Mouse (Mus musculus) midbrain, embryonic 10.5 days (tissue): ENCODE data around the gene Olfr798. TPM values are rescaled to one million over a fixed set of nuclear protein-coding genes. Genes with fewer than 3 reads are reported as not detected.

Experiments
- DNase-seq: peaks from one replicate; pipeline ENCODE4 v3.0.0-alpha.2; 2017; ENCODE audit warnings: low spot score
- H3K27ac ChIP-seq: fragments of 300-500 bp; sonication (generic); replicated peaks from 2 replicates; pipeline ENCODE4 v1.5.1; 2016; ENCODE audit warnings: mild to moderate bottlenecking
- H3K27me3 ChIP-seq: fragments of 300-500 bp; sonication (generic); 2 replicates; pipeline ENCODE4 v1.6.1; 2016; ENCODE audit warnings: low read depth, mild to moderate bottlenecking; ENCODE audit not compliant: poor library complexity, severe bottlenecking
- H3K36me3 ChIP-seq: fragments of 300-500 bp; sonication (generic); 2 replicates; pipeline ENCODE4 v1.6.1; 2016; ENCODE audit warnings: mild to moderate bottlenecking, moderate library complexity
- H3K4me1 ChIP-seq: fragments of 300-500 bp; sonication (generic); 2 replicates; pipeline ENCODE4 v1.6.1; 2016
- H3K4me3 ChIP-seq: fragments of 300-500 bp; sonication (generic); 2 replicates; pipeline ENCODE4 v1.5.1; 2016; ENCODE audit warnings: mild to moderate bottlenecking, moderate library complexity
- H3K9me3 ChIP-seq: fragments of 300-500 bp; sonication (generic); replicated peaks from 2 replicates; pipeline ENCODE4 v1.6.1; 2016; ENCODE audit warnings: mild to moderate bottlenecking
- WGBS: fragments of 180-500 bp; shearing (Covaris S2); methylation state at CpG from one replicate; pipeline ENCODE4 v1.1.7; 2016; 5-methylcytosine and 5-hydroxymethylcytosine counted together
- microRNA-seq: library from miRNA; unstranded; fragments of <30 nt; microRNA quantifications from one replicate; pipeline ENCODE4, GENCODE M21; 2017
- polyA plus RNA-seq: library from polyadenylated mRNA; unstranded; fragments of >200 nt; fragmentation: Nextera tagmentation; extraction: Ambion mirVana; gene quantifications from 2 replicates; pipeline ENCODE4 v1.2.1, GENCODE M21; 2016

Olfr798 gene
- not detected in 2 replicates for polyA plus RNA-seq

DNA sequence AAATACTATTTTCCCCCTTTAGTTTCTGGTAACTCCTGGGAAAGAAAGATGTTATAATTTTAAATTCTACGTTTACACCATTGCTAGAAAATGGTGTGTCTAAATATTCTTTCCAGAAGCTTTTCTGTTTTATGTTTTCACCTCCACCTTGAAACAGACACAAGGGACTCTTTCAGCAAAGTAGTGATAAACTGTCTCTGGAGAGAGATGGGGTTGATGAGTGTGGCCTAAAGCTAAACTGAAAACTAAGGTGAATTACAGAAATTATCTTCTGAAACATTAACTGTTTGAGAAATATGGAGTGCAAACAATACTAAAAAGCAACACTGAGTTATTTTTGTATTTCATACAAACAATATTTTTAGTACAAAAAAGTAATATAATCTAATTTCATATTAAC lies at the start of gene Olfr798:
Olfr798 (minus strand) TSS at position 101 of the 400 bp plus-strand sequence.
- Histone ChIP-seq H3K4me3 (no peak within 1 kb of the TSS), H3K27ac (no peak within 1 kb of the TSS), H3K27me3 (no peaks in the 10 kb centered on the region), H3K36me3 (no peaks in the 10 kb centered on the region), H3K4me1 (no peaks in the 10 kb centered on the region), H3K9me3 (no peaks in the 10 kb centered on the region)
- no peak for DNase-seq
- 84% methylated on average over 1 of the region's 1 CpGs for WGBS

GRCm38 (mm10) chr10:129673765-129674164 lies 46.0 kb upstream of the Olfr798 start, which contains the start of gene Olfr801:
Gene Olfr801 (minus strand): TSS chr10:129673865.
- WGBS, result 82% methylated on average over 1 of the region's 1 CpGs
- Histone ChIP-seq H3K9me3 (no peaks in the 10 kb centered on the region), H3K36me3 (no peaks in the 10 kb centered on the region), H3K4me1 (no peaks in the 10 kb centered on the region), H3K27me3 (no peaks in the 10 kb centered on the region), H3K4me3 (no peak within 1 kb of the TSS), H3K27ac (no peak within 1 kb of the TSS)
- no peak for DNase-seq

GRCm38 (mm10) chr10:129657394-129657793 lies 29.7 kb upstream of the Olfr798 start, which contains the start of gene Olfr800:
Gene Olfr800 (plus strand): TSS chr10:129657694.
- Histone ChIP-seq H3K4me1 (no peaks in the 10 kb centered on the region), H3K4me3 (no peak within 1 kb of the TSS), H3K27ac (no peak within 1 kb of the TSS), H3K9me3 (no peaks in the 10 kb centered on the region), H3K36me3 (no peaks in the 10 kb centered on the region), H3K27me3 (no peaks in the 10 kb centered on the region)
- no peak for DNase-seq

DNA sequence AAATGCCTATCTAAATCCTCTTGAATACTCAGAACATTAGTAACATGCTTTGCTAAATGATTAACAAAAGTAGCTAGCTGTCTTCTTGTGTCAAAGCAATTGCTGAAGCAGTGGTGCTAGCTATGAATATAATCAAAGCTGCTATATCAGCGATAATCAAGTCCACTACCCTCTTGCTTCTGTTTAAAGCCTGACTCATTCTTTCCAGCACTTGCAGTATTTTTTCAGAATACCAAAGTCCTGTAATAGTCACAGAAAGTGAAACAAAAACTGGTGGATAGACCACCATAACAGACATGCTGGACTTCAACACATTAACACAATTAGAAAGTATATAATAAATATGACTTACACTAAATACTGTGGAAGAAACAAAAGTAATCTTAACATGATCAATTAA lies 24.0 kb upstream of the Olfr798 start:
- 86% methylated on average over 1 of the region's 1 CpGs for WGBS
- DNase-seq, result no peak

GRCm38 (mm10) chr10:129637184-129637583 lies 9.4 kb upstream of the Olfr798 start, which contains the start of gene Olfr799:
Gene Olfr799 (plus strand): TSS chr10:129637484.
- H3K4me1 ChIP-seq, result no peaks in the 10 kb centered on the region
- 37% methylated on average over 1 of the region's 1 CpGs for WGBS
- DNase-seq, result no peak
- H3K9me3 ChIP-seq, result no peaks in the 10 kb centered on the region
- no peak within 1 kb of the TSS for H3K4me3 ChIP-seq
- H3K36me3 ChIP-seq, result no peaks in the 10 kb centered on the region
- no peak within 1 kb of the TSS for H3K27ac ChIP-seq
- H3K27me3 ChIP-seq, result no peaks in the 10 kb centered on the region

More for the DNA sequence above, 24.0 kb upstream of the Olfr798 start:
- H3K9me3 ChIP-seq, result no peaks in the 10 kb centered on the region
- no peaks in the 10 kb centered on the region for H3K36me3 ChIP-seq
- H3K4me1 ChIP-seq, result no peaks in the 10 kb centered on the region
- H3K27me3 ChIP-seq, result no peaks in the 10 kb centered on the region
- no peak overlapping the region for H3K27ac ChIP-seq
- no peak overlapping the region for H3K4me3 ChIP-seq

GRCm38 (mm10) chr10:129623251-129623650 lies 4.5 kb downstream of the Olfr798 start:
- no peak overlapping the region for H3K27ac ChIP-seq

GRCm38 (mm10) chr10:129621724-129622123 lies 6.0 kb downstream of the Olfr798 start:
- Histone ChIP-seq H3K27me3 (no peaks in the 10 kb centered on the region), H3K9me3 (no peaks in the 10 kb centered on the region), H3K36me3 (no peaks in the 10 kb centered on the region), H3K4me1 (no peaks in the 10 kb centered on the region), H3K4me3 (no peak overlapping the region), H3K27ac (no peak overlapping the region)
- DNase-seq, result no peak
- WGBS, result 30% methylated on average over 1 of the region's 1 CpGs

More at GRCm38 (mm10) chr10:129623251-129623650, 4.5 kb downstream of the Olfr798 start:
- Histone ChIP-seq H3K27me3 (no peaks in the 10 kb centered on the region), H3K4me1 (no peaks in the 10 kb centered on the region), H3K4me3 (no peak overlapping the region), H3K36me3 (no peaks in the 10 kb centered on the region), H3K9me3 (no peaks in the 10 kb centered on the region)
- DNase-seq, result no peak

- 94% methylated on average over 1 of the region's 1 CpGs for WGBS
- Histone ChIP-seq H3K27ac (no peak within 1 kb of the TSS), H3K4me3 (no peak within 1 kb of the TSS), H3K9me3 (no peaks in the 10 kb centered on the region), H3K27me3 (no peaks in the 10 kb centered on the region), H3K36me3 (no peaks in the 10 kb centered on the region), H3K4me1 (no peaks in the 10 kb centered on the region)
- no peak for DNase-seq
Observed at GRCm38 (mm10) chr10:129612470-129612869, 15.3 kb downstream of the Olfr798 start, which contains the start of gene Olfr796. Gene Olfr796 (minus strand): TSS chr10:129612570.

DNA sequence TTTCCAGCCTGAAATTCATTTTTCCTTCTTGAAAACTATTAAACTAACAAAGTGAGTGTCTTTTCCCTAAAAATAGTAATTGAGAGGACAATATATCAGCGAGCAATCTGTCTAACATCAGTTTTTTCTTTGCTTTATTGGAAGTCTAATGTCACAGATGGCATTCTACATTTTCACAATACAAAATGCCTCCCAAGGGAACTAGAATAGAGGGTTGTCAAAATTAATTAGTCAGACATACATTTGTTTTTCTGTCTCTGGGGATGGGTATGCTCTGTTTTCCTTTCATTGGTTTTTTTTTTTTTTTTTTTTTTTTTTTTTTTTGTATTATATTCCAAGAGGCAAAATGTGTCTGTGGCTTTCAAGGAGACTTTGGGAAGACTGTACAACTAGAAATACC lies 50.7 kb downstream of the Olfr798 start:
- no peak for DNase-seq
- no peak overlapping the region for H3K4me3 ChIP-seq
- WGBS, result 84% methylated on average over 1 of the region's 1 CpGs
- H3K9me3 ChIP-seq, result no peaks in the 10 kb centered on the region
- H3K27ac ChIP-seq, result no peak overlapping the region
- no peaks in the 10 kb centered on the region for H3K36me3 ChIP-seq
- H3K4me1 ChIP-seq, result no peaks in the 10 kb centered on the region
- H3K27me3 ChIP-seq, result no peaks in the 10 kb centered on the region

Small RNA genes within 50 kb of the gene (microRNA-seq; reads per million reads assigned to microRNA genes)
- gene Gm23252, result not detected

Other genes starting within 250 kb of the Olfr798 start
- gene Olfr784, start 243.9 kb downstream of the Olfr798 start, polyA plus RNA-seq, result 0.06 TPM in 1 of 2 replicates, not detected in the other
- not detected in 2 replicates for gene Olfr785, start 222.5 kb downstream of the Olfr798 start, polyA plus RNA-seq
- not detected in 2 replicates for gene Olfr786, start 200.6 kb downstream of the Olfr798 start, polyA plus RNA-seq
- gene Olfr787, start 166.1 kb downstream of the Olfr798 start, polyA plus RNA-seq, result not detected in 2 replicates
- gene Olfr788, start 156.9 kb downstream of the Olfr798 start, polyA plus RNA-seq, result not detected in 2 replicates
- not detected in 2 replicates for gene Olfr789, start 143.2 kb downstream of the Olfr798 start, polyA plus RNA-seq
- not detected in 2 replicates for gene Olfr790, start 129.4 kb downstream of the Olfr798 start, polyA plus RNA-seq
- gene Olfr791, start 106.1 kb downstream of the Olfr798 start, polyA plus RNA-seq, result not detected in 2 replicates
- not detected in 2 replicates for gene Olfr792, start 88.8 kb downstream of the Olfr798 start, polyA plus RNA-seq
- gene Olfr794, start 60.3 kb downstream of the Olfr798 start, polyA plus RNA-seq, result not detected in 2 replicates
- not detected in 2 replicates for gene Olfr796, start 15.4 kb downstream of the Olfr798 start, polyA plus RNA-seq
- not detected in 2 replicates for gene Olfr799, start 9.6 kb upstream of the Olfr798 start, polyA plus RNA-seq
- not detected in 2 replicates for gene Olfr800, start 29.8 kb upstream of the Olfr798 start, polyA plus RNA-seq
- gene Olfr801, start 45.9 kb upstream of the Olfr798 start, polyA plus RNA-seq, result not detected in 2 replicates
- gene Olfr802, start 60.2 kb upstream of the Olfr798 start, polyA plus RNA-seq, result not detected in 2 replicates
- not detected in 2 replicates for gene Olfr803, start 66.4 kb upstream of the Olfr798 start, polyA plus RNA-seq
- gene Olfr804, start 75.3 kb upstream of the Olfr798 start, polyA plus RNA-seq, result not detected in 2 replicates
- gene Olfr805, start 101.4 kb upstream of the Olfr798 start, polyA plus RNA-seq, result not detected in 2 replicates
- gene Olfr806, start 114.0 kb upstream of the Olfr798 start, polyA plus RNA-seq, result not detected in 2 replicates
- not detected in 2 replicates for gene Olfr807, start 129.9 kb upstream of the Olfr798 start, polyA plus RNA-seq
- gene Olfr808, start 137.5 kb upstream of the Olfr798 start, polyA plus RNA-seq, result not detected in 2 replicates
- not detected in 2 replicates for gene Olfr809, start 146.7 kb upstream of the Olfr798 start, polyA plus RNA-seq
- gene Olfr810, start 167.0 kb upstream of the Olfr798 start, polyA plus RNA-seq, result not detected in 2 replicates
- gene Olfr811, start 176.5 kb upstream of the Olfr798 start, polyA plus RNA-seq, result not detected in 2 replicates
- gene Olfr812, start 218.2 kb upstream of the Olfr798 start, polyA plus RNA-seq, result not detected in 2 replicates
- not detected in 2 replicates for gene Olfr813, start 227.4 kb upstream of the Olfr798 start, polyA plus RNA-seq